Mouse (Mus musculus) testis, adult 2 months (tissue): Measurements from ENCODE around the gene Ush1g. TPM values are rescaled to one million over a fixed set of nuclear protein-coding genes. Genes with fewer than 3 reads are reported as not detected.

Experiments
- H3K27ac ChIP-seq: fragments of 200-500 bp; 2 replicates; pipeline ENCODE4 v1.5.1; 2012; ENCODE audit warnings: low read depth, low read length; ENCODE audit not compliant: control insufficient read depth, insufficient read depth
- H3K27me3 ChIP-seq: fragments of 200-500 bp; 2 replicates; pipeline ENCODE4 v1.6.1; 2012; ENCODE audit warnings: mild to moderate bottlenecking, low read length, moderate library complexity; ENCODE audit not compliant: control insufficient read depth, insufficient read depth
- H3K36me3 ChIP-seq: fragments of 200-500 bp; 2 replicates; pipeline ENCODE4 v1.6.1; 2012; ENCODE audit warnings: mild to moderate bottlenecking, low read length; ENCODE audit not compliant: control insufficient read depth, insufficient read depth
- H3K4me1 ChIP-seq: fragments of 200-500 bp; 2 replicates; pipeline ENCODE4 v1.6.1; 2012; ENCODE audit warnings: low read length; ENCODE audit not compliant: control insufficient read depth, insufficient read depth
- H3K4me3 ChIP-seq: fragments of 200-500 bp; 2 replicates; pipeline ENCODE4 v1.5.1; 2012; ENCODE audit warnings: low read depth, mild to moderate bottlenecking, low read length, moderate library complexity, mixed read lengths; ENCODE audit not compliant: control insufficient read depth
- CTCF ChIP-seq: fragments of 200-500 bp; IDR thresholded peaks from 2 replicates; pipeline ENCODE4 v1.5.1; 2012; ENCODE audit warnings: low read depth, mild to moderate bottlenecking, inconsistent platforms, low read length, moderate library complexity; ENCODE audit not compliant: control insufficient read depth, insufficient read depth, insufficient replicate concordance
- POLR2A ChIP-seq: fragments of 200-500 bp; IDR thresholded peaks from 2 replicates; pipeline ENCODE4 v1.6.1; 2012; ENCODE audit warnings: low read depth, mild to moderate bottlenecking, inconsistent platforms, low read length, moderate library complexity; ENCODE audit not compliant: control insufficient read depth
- polyA plus RNA-seq: library from polyadenylated mRNA; depleted of rRNA; stranded (reverse); fragments of >200 nt; gene quantifications from 2 replicates; pipeline ENCODE4 v1.2.3, GENCODE M21; 2012; rRNA removed

Gene Ush1g
- polyA plus RNA-seq, 1 experiment: 4.1 TPM

- Histone ChIP-seq H3K27ac (no peak overlapping the region), H3K4me1 (peaks cover 18% of the 10 kb centered on the region), H3K27me3 (no peaks in the 10 kb centered on the region; the same call in 1 of the 2 replicates), H3K4me3 (no peak overlapping the region), H3K36me3 (no peaks in the 10 kb centered on the region)
- no peak for TF ChIP-seq CTCF
- TF ChIP-seq POLR2A: no peak
Measured at GRCm38 (mm10) chr11:115269330-115270066, 52.3 kb downstream of the Ush1g start.

GRCm38 (mm10) chr11:115267958-115268357 lies 53.9 kb downstream of the Ush1g start:
- H3K36me3 ChIP-seq: no peaks in the 10 kb centered on the region
- TF ChIP-seq CTCF: no peak
- no peak for TF ChIP-seq POLR2A
- peaks cover 18% of the 10 kb centered on the region for H3K4me1 ChIP-seq
- no peak overlapping the region for H3K4me3 ChIP-seq
- H3K27ac ChIP-seq: no peak overlapping the region
- no peaks in the 10 kb centered on the region; the same call in 1 of the 2 replicates for H3K27me3 ChIP-seq

GRCm38 (mm10) chr11:115267061-115267883 lies 54.6 kb downstream of the Ush1g start, which contains the start of gene Grin2c:
Gene Grin2c, minus strand, starts transcription at chr11:115267243.
- no peak for TF ChIP-seq CTCF
- TF ChIP-seq POLR2A: no peak

GRCm38 (mm10) chr11:115266400-115266778 lies 55.5 kb downstream of the Ush1g start:
- H3K4me1 ChIP-seq: peaks cover 18% of the 10 kb centered on the region
- no peaks in the 10 kb centered on the region; the same call in 1 of the 2 replicates for H3K27me3 ChIP-seq
- no peaks in the 10 kb centered on the region for H3K36me3 ChIP-seq
- TF ChIP-seq CTCF: no peak
- TF ChIP-seq POLR2A: no peak
- H3K4me3 ChIP-seq: no peak overlapping the region
- H3K27ac ChIP-seq: no peak overlapping the region

More at GRCm38 (mm10) chr11:115267061-115267883, 54.6 kb downstream of the Ush1g start, which contains the start of gene Grin2c:
- Histone ChIP-seq H3K4me3 (no peak within 1 kb of the TSS; the same call in 1 of the 2 replicates), H3K4me1 (peaks cover 18% of the 10 kb centered on the region), H3K27me3 (no peaks in the 10 kb centered on the region; the same call in 1 of the 2 replicates), H3K36me3 (no peaks in the 10 kb centered on the region), H3K27ac (no peak within 1 kb of the TSS)

- peaks cover 18% of the 10 kb centered on the region for H3K4me1 ChIP-seq
- no peak overlapping the region for H3K27ac ChIP-seq
- H3K4me3 ChIP-seq: no peak overlapping the region; the same call in 1 of the 2 replicates
- H3K27me3 ChIP-seq: no peaks in the 10 kb centered on the region; the same call in 1 of the 2 replicates
- no peaks in the 10 kb centered on the region for H3K36me3 ChIP-seq
- TF ChIP-seq POLR2A (no peak), CTCF (no peak)
Measured at GRCm38 (mm10) chr11:115265771-115266399, 56.0 kb downstream of the Ush1g start.

Other genes starting within 250 kb of the Ush1g start
- gene Rab37, start 230.6 kb downstream of the Ush1g start, polyA plus RNA-seq: not detected in 2 replicates
- gene Cd300lf, start 188.0 kb downstream of the Ush1g start, polyA plus RNA-seq: 0.09 and 0.14 TPM in 2 replicates
- gene Slc9a3r1, start 158.7 kb downstream of the Ush1g start, polyA plus RNA-seq: 21.2 and 29.7 TPM in 2 replicates
- gene Tmem104, start 134.6 kb downstream of the Ush1g start, polyA plus RNA-seq: 7.5 and 9.0 TPM in 2 replicates
- gene Nat9, start 134.2 kb downstream of the Ush1g start, polyA plus RNA-seq: 106 and 118 TPM in 2 replicates
- gene Grin2c, start 54.8 kb downstream of the Ush1g start, polyA plus RNA-seq: 1.2 and 1.5 TPM in 2 replicates
- 28.0 and 30.7 TPM in 2 replicates for gene Fdxr, start 45.0 kb downstream of the Ush1g start, polyA plus RNA-seq
- 6.4 and 7.0 TPM in 2 replicates for gene Fads6, start 24.4 kb downstream of the Ush1g start, polyA plus RNA-seq
- 8.5 and 8.9 TPM in 2 replicates for gene Otop2, start 14.9 kb downstream of the Ush1g start, polyA plus RNA-seq
- 0.17 and 0.40 TPM in 2 replicates for gene Otop3, start 12.7 kb upstream of the Ush1g start, polyA plus RNA-seq
- gene Hid1, start 45.7 kb upstream of the Ush1g start, polyA plus RNA-seq: 1.2 and 1.7 TPM in 2 replicates
- 5.2 TPM in 2 replicates for gene Cdr2l, start 59.9 kb upstream of the Ush1g start, polyA plus RNA-seq
- 13.9 and 18.0 TPM in 2 replicates for gene Mrpl58, start 81.7 kb upstream of the Ush1g start, polyA plus RNA-seq
- 145 and 166 TPM in 2 replicates for gene Atp5h, start 97.9 kb upstream of the Ush1g start, polyA plus RNA-seq
- 11.8 and 13.6 TPM in 2 replicates for gene Kctd2, start 98.1 kb upstream of the Ush1g start, polyA plus RNA-seq
- gene Trim80, start 118.5 kb upstream of the Ush1g start, polyA plus RNA-seq: 307 and 344 TPM in 2 replicates
- gene Slc16a5, start 140.4 kb upstream of the Ush1g start, polyA plus RNA-seq: 0.72 and 0.78 TPM in 2 replicates
- 3.3 and 3.8 TPM in 2 replicates for gene Armc7, start 153.6 kb upstream of the Ush1g start, polyA plus RNA-seq
- 32.4 and 34.0 TPM in 2 replicates for gene Nt5c, start 169.8 kb upstream of the Ush1g start, polyA plus RNA-seq
- 548 and 576 TPM in 2 replicates for gene Jpt1, start 192.3 kb upstream of the Ush1g start, polyA plus RNA-seq
- gene Sumo2, start 214.2 kb upstream of the Ush1g start, polyA plus RNA-seq: 50.6 and 72.2 TPM in 2 replicates
- 36.3 and 42.6 TPM in 2 replicates for gene Nup85, start 242.4 kb upstream of the Ush1g start, polyA plus RNA-seq